Mouse (Mus musculus) liver, adult 2 months (tissue): ENCODE data around the gene Smim14. TPM values are rescaled to one million over a fixed set of nuclear protein-coding genes. Genes with fewer than 3 reads are reported as not detected.
A peak's percentile ranks its signal among the peaks of the same experiment; 100 is the strongest.

Experiments used
- DNase-seq: peaks from one replicate; pipeline ENCODE4 v3.0.0-alpha.2; 2011; ENCODE audit warnings: low read depth, low spot score; ENCODE audit errors: extremely low read depth
- H3K27ac ChIP-seq: fragments of 200-500 bp; replicated peaks from 2 replicates; pipeline ENCODE4 v1.5.1; 2012; ENCODE audit warnings: low read depth, mild to moderate bottlenecking, control low read depth, inconsistent platforms, low read length; ENCODE audit not compliant: insufficient read depth
- H3K27me3 ChIP-seq: fragments of 200-500 bp; 2 replicates; pipeline ENCODE4 v1.6.1; 2012; ENCODE audit warnings: mild to moderate bottlenecking, moderate library complexity, low read length, inconsistent platforms; ENCODE audit not compliant: control insufficient read depth, insufficient read depth
- H3K36me3 ChIP-seq: fragments of 200-500 bp; 2 replicates; pipeline ENCODE4 v1.6.1; 2012; ENCODE audit warnings: low read length, inconsistent platforms; ENCODE audit not compliant: control insufficient read depth, insufficient read depth
- H3K4me1 ChIP-seq: fragments of 200-500 bp; 2 replicates; pipeline ENCODE4 v1.6.1; 2011; ENCODE audit warnings: low read length; ENCODE audit not compliant: control insufficient read depth, insufficient read depth
- H3K4me3 ChIP-seq: fragments of 200-500 bp; 2 replicates; pipeline ENCODE4 v1.5.1; 2011; ENCODE audit warnings: low read depth, mild to moderate bottlenecking, control low read depth, low read length, moderate library complexity; ENCODE audit not compliant: insufficient read depth
- H3K79me2 ChIP-seq: fragments of 200-500 bp; 2 replicates; pipeline ENCODE4 v1.6.1; 2012; ENCODE audit warnings: inconsistent platforms, mild to moderate bottlenecking, low read length, moderate library complexity; ENCODE audit not compliant: control insufficient read depth, insufficient read depth
- H3K9ac ChIP-seq: fragments of 200-500 bp; 2 replicates; pipeline ENCODE4 v1.6.1; 2012; ENCODE audit warnings: low read depth, mild to moderate bottlenecking, control low read depth, inconsistent platforms, low read length
- CTCF ChIP-seq: fragments of 200-500 bp; IDR thresholded peaks from 2 replicates; pipeline ENCODE4 v1.5.1; 2011; ENCODE audit warnings: low read depth, low read length, control low read depth
- POLR2A ChIP-seq: fragments of 200-500 bp; IDR thresholded peaks from 2 replicates; pipeline ENCODE4 v1.6.1; 2011; ENCODE audit warnings: low read length, control low read depth; ENCODE audit not compliant: insufficient read depth; ENCODE audit errors: extremely low read depth
- WGBS: fragments of 180-500 bp; shearing (Covaris S2); methylation state at CpG from one replicate; pipeline ENCODE4 v1.1.7; 2018; 5-methylcytosine and 5-hydroxymethylcytosine counted together
- polyA plus RNA-seq: library from polyadenylated mRNA; depleted of rRNA; stranded (reverse); fragments of >200 nt; gene quantifications from 2 replicates; pipeline ENCODE4 v1.2.3, GENCODE M21; 2012
- total RNA-seq: library from RNA; depleted of rRNA; stranded (reverse); fragments of >200 nt; gene quantifications from 2 replicates; pipeline ENCODE4 v1.2.3, GENCODE M21; 2014

Gene Smim14
- total and polyA plus RNA-seq, 2 experiments, result 60.5 to 66.6 TPM

GRCm38 (mm10) chr5:65457086-65457827 lies 79.7 kb downstream of the Smim14 start:
- no peak overlapping the region for H3K27ac ChIP-seq
- no peak overlapping the region for H3K9ac ChIP-seq
- DNase-seq, result no peak
- H3K4me1 ChIP-seq, result no peaks in the 10 kb centered on the region
- no peak overlapping the region for H3K4me3 ChIP-seq
- H3K79me2 ChIP-seq, result no peaks in the 10 kb centered on the region
- H3K27me3 ChIP-seq, result no peaks in the 10 kb centered on the region
- peaks cover 13% of the 10 kb centered on the region; the same call in 1 of the 2 replicates for H3K36me3 ChIP-seq
- TF ChIP-seq POLR2A, result no peak
- no peak for TF ChIP-seq CTCF
- WGBS, result 91% methylated on average over 7 of the region's 7 CpGs

GRCm38 (mm10) chr5:65454771-65455170 lies 82.2 kb downstream of the Smim14 start:
- Histone ChIP-seq H3K9ac (no peak overlapping the region), H3K4me3 (no peak overlapping the region), H3K27ac (no peak overlapping the region), H3K36me3 (peaks cover 24% of the 10 kb centered on the region), H3K4me1 (no peaks in the 10 kb centered on the region), H3K79me2 (no peaks in the 10 kb centered on the region), H3K27me3 (no peaks in the 10 kb centered on the region)
- TF ChIP-seq POLR2A (no peak), CTCF (no peak)
- 42% methylated on average over 5 of the region's 5 CpGs for WGBS
- peak; percentile 65 for DNase-seq

GRCm38 (mm10) chr5:65448941-65449340 lies 88.0 kb downstream of the Smim14 start:
- Histone ChIP-seq H3K9ac (no peak overlapping the region), H3K27ac (peak overlapping the region; percentile 72), H3K4me3 (no peak overlapping the region), H3K79me2 (no peaks in the 10 kb centered on the region), H3K36me3 (peaks cover 27% of the 10 kb centered on the region), H3K4me1 (no peaks in the 10 kb centered on the region; the same call in 1 of the 2 replicates), H3K27me3 (no peaks in the 10 kb centered on the region)
- 26% methylated on average over 4 of the region's 4 CpGs for WGBS
- DNase-seq, result peak; percentile 93
- no peak for TF ChIP-seq POLR2A
- TF ChIP-seq CTCF, result no peak

GRCm38 (mm10) chr5:65447826-65448225 lies 89.2 kb downstream of the Smim14 start:
- Histone ChIP-seq H3K27me3 (no peaks in the 10 kb centered on the region), H3K9ac (no peak overlapping the region), H3K36me3 (peaks cover 27% of the 10 kb centered on the region), H3K79me2 (no peaks in the 10 kb centered on the region), H3K27ac (no peak overlapping the region), H3K4me3 (no peak overlapping the region), H3K4me1 (no peaks in the 10 kb centered on the region; the same call in 1 of the 2 replicates)
- peak; percentile 53 for DNase-seq
- 69% methylated on average over 2 of the region's 2 CpGs for WGBS
- no peak for TF ChIP-seq POLR2A
- TF ChIP-seq CTCF, result no peak

- H3K4me3 ChIP-seq, result no peak overlapping the region
- no peak for TF ChIP-seq POLR2A
- TF ChIP-seq CTCF, result no peak
- no peaks in the 10 kb centered on the region for H3K27me3 ChIP-seq
- 25% methylated on average over 2 of the region's 2 CpGs for WGBS
- peaks cover 27% of the 10 kb centered on the region for H3K36me3 ChIP-seq
- no peaks in the 10 kb centered on the region for H3K79me2 ChIP-seq
- no peaks in the 10 kb centered on the region; the same call in 1 of the 2 replicates for H3K4me1 ChIP-seq
- H3K27ac ChIP-seq, result no peak overlapping the region
- H3K9ac ChIP-seq, result no peak overlapping the region
- DNase-seq, result peak; percentile 84
Observed at GRCm38 (mm10) chr5:65446756-65447155, 90.2 kb downstream of the Smim14 start.

GRCm38 (mm10) chr5:65444981-65445380 lies 92.0 kb downstream of the Smim14 start:
- TF ChIP-seq POLR2A (no peak), CTCF (no peak)
- H3K27ac ChIP-seq, result no peak overlapping the region
- WGBS, result 53% methylated on average over 3 of the region's 6 CpGs

More at GRCm38 (mm10) chr5:65444981-65445380, 92.0 kb downstream of the Smim14 start:
- Histone ChIP-seq H3K4me3 (no peak overlapping the region), H3K36me3 (peaks cover 18% of the 10 kb centered on the region), H3K79me2 (no peaks in the 10 kb centered on the region), H3K27me3 (no peaks in the 10 kb centered on the region), H3K4me1 (no peaks in the 10 kb centered on the region; the same call in 1 of the 2 replicates), H3K9ac (no peak overlapping the region)
- DNase-seq, result no peak
